Mouse (Mus musculus) testis, postnatal 14 days (tissue): Measurements from ENCODE around the gene Eapp.

Source experiments
- DNase-seq: peaks from one replicate; pipeline ENCODE4 v3.0.0; 2021; ENCODE audit warnings: low spot score

The Eapp gene

DNA sequence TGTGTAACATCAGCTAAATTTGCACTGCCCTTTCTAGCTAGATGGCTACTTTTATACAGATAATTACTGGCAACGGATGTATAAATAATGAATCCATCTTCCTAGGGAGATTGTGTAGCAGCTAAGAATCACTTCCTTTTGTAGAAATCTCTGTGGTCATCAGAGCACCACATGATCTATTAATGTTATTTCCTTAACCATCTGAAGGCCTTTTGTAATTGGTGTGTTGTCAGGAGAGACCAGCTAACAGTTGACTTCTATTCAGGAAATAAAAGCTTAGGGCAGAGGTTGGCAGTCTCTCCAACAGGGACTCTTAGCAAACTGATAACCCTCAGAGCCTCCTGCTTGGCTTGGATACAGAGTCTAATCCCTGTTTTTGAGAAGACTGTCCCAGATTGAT is 58.7 kb downstream of the Eapp start:
- no peak for DNase-seq

GRCm38 (mm10) chr12:54632141-54632540 is 63.6 kb downstream of the Eapp start:
- DNase-seq, result no peak

DNA sequence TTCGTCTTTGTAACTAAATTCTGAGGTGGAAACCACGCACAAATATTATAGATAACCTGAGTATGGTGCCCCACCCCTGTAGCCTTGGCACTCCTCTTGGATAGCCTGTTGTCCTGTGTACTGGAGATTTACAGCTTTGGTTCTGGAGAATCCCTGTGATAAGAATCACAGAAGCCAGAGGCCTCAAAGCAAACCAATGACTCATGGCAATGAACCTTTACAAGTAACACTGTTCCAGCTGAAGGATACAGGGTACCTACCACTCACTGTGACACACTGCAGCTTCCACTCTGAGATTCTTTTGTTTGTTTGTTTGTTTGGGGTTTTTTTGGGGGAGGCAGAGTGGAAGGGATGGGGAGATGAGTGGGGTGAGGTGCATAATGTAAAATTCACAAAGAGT is 73.8 kb downstream of the Eapp start:
- DNase-seq, result no peak
